ENCODE assay signal across 13 mouse cellular contexts in the genomic region with DNA sequence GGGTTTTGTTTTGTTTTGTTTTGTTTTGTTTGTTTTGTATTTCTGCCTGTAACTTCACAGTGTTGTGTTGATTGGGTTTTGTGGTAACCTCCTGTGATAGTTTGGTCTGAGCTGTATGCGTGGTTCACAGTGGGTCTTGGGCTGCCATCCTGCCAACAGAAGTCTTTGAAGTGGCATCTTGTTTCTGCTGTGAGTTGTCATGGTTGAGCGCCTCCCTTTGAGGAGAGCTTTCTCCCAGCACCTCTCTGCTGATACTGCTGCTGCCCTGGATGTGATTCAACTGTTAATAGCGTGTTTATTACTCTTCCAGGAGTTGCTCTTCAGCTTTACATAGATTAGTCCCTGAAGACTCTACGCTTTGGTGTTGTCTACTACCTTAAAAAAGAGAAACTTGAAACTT. TPM values are rescaled to one million over a fixed set of nuclear protein-coding genes. Genes with fewer than 3 reads are reported as not detected.
A peak's percentile ranks its signal among the peaks of the same experiment; 100 is the strongest.
DNase-seq lines count a peak whose midpoint lies in the region; ATAC-seq and TF ChIP-seq lines count a peak whose summit lies in the region.
"Had no signal": no experiment of that assay in that cellular context is flagged by ENCODE, and none has a peak within 500 bp of the region (broad histone marks: within the 10 kb centered on the region; RNA-seq: fewer than 3 reads in every experiment).

No protein-coding gene starts in this region.

- no peak overlapping the region for H3K4me2 ChIP-seq in liver, embryonic 11.5 days
- H3K4me2 ChIP-seq: embryonic facial prominence, embryonic 15.5 days; intestine, embryonic 15.5 days had no signal

- H3K4me3 ChIP-seq in heart, adult 2 months = no peak overlapping the region
- no peak overlapping the region for H3K4me3 ChIP-seq in spleen, adult 2 months (ENCODE audit: extremely low read depth, insufficient read depth, insufficient read length)
- no peak overlapping the region for H3K4me3 ChIP-seq in liver, embryonic 11.5 days (ENCODE audit: low read depth, low read length)
- H3K4me3 ChIP-seq: embryonic facial prominence, embryonic 15.5 days; intestine, embryonic 15.5 days had no signal

- 57% methylated on average over 4 of the region's 4 CpGs for WGBS in heart, adult 2 months
- WGBS in spleen, adult 2 months = 49% methylated on average over 4 of the region's 4 CpGs
- 85% methylated on average over 4 of the region's 4 CpGs for WGBS in liver, embryonic 11.5 days

- peaks cover 17% of the 10 kb centered on the region for H3K4me1 ChIP-seq in heart, adult 2 months (ENCODE audit: control insufficient read depth, insufficient read depth, low read length)
- H3K4me1 ChIP-seq in spleen, adult 2 months (ENCODE audit: control insufficient read depth, insufficient read depth, insufficient read length) = peaks cover 17% of the 10 kb centered on the region
- peaks cover 17% of the 10 kb centered on the region for H3K4me1 ChIP-seq in liver, embryonic 11.5 days (replicated peaks; ENCODE audit: control insufficient read depth, insufficient read depth, low read length)

- H3K9me3 ChIP-seq in liver, embryonic 11.5 days (ENCODE audit: control insufficient read depth, low read length) = no peaks in the 10 kb centered on the region
- H3K9me3 ChIP-seq: embryonic facial prominence, embryonic 15.5 days; intestine, embryonic 15.5 days had no signal

- no peak for TF ChIP-seq POLR2A in heart, adult 2 months (IDR thresholded peaks at IDR 0.05; ENCODE audit: insufficient read depth, low read depth, low read length)
- TF ChIP-seq POLR2A in spleen, adult 2 months (IDR thresholded peaks at IDR 0.05; ENCODE audit: low read depth, low read length) = no peak

- no peak for TF ChIP-seq EP300 in heart, adult 2 months (IDR thresholded peaks at IDR 0.05; ENCODE audit: insufficient read depth, low read depth, low read length)

- no peak for DNase-seq in heart, adult 2 months
- no peak for DNase-seq in heart, postnatal 10 days
- DNase-seq in spleen, adult 2 months (ENCODE audit: low read depth in 1 of 2, low spot score in 2 of 2) = peak in 1 of 2 experiments; percentile 19
- no peak for DNase-seq in spleen, adult 12 weeks (ENCODE audit: low spot score)
- DNase-seq in kidney, postnatal 36 days = peak; percentile 39 to 54
- no peak for DNase-seq in liver, embryonic 11.5 days (ENCODE audit: low spot score)
- no peak for DNase-seq in adrenal gland, adult 18-20 months (ENCODE audit: low spot score in 2 of 2)
- DNase-seq in heart, postnatal 14 days = no peak
- DNase-seq: heart, adult 18-20 months; midbrain, embryonic 14.5 days; retina, postnatal 1 day had no signal

- no peak for TF ChIP-seq CTCF in heart, adult 2 months (IDR thresholded peaks at IDR 0.05)
- TF ChIP-seq CTCF in spleen, adult 2 months (IDR thresholded peaks at IDR 0.05; ENCODE audit: extremely low read depth, insufficient read depth, insufficient read length, insufficient replicate concordance) = no peak

- peaks cover 21% of the 10 kb centered on the region for H3K36me3 ChIP-seq in heart, adult 2 months (ENCODE audit: control insufficient read depth, insufficient read depth, low read length)
- H3K36me3 ChIP-seq in spleen, adult 2 months (ENCODE audit: control insufficient read depth, insufficient read depth, low read length) = peaks cover 4% of the 10 kb centered on the region; the same call in 1 of the 2 replicates
- peaks cover 3% of the 10 kb centered on the region; the same call in 1 of the 2 replicates for H3K36me3 ChIP-seq in liver, embryonic 11.5 days (ENCODE audit: control insufficient read depth, insufficient read depth, low read length)

- H3K27ac ChIP-seq in heart, adult 2 months = peak overlapping the region; percentile 13; the same call in 1 of the 2 replicates
- peak overlapping the region; percentile 23; the same call in 1 of the 2 replicates for H3K27ac ChIP-seq in spleen, adult 2 months (ENCODE audit: insufficient read depth, low read length)
- H3K27ac ChIP-seq in liver, embryonic 11.5 days (ENCODE audit: low read depth, low read length) = no peak overlapping the region
- H3K27ac ChIP-seq: embryonic facial prominence, embryonic 15.5 days; intestine, embryonic 15.5 days had no signal

- H3K27me3 ChIP-seq in heart, adult 2 months (ENCODE audit: control insufficient read depth, insufficient read depth, low read length) = no peaks in the 10 kb centered on the region
- H3K27me3 ChIP-seq in spleen, adult 2 months (ENCODE audit: control insufficient read depth, insufficient read depth, low read length) = no peaks in the 10 kb centered on the region
- no peaks in the 10 kb centered on the region for H3K27me3 ChIP-seq in liver, embryonic 11.5 days (replicated peaks; ENCODE audit: control insufficient read depth, insufficient read depth, low read length)
- H3K27me3 ChIP-seq: embryonic facial prominence, embryonic 15.5 days; intestine, embryonic 15.5 days had no signal

- intact Hi-C loops in heart, adult 2 months (cut with DNase I) = no loop called here
- intact Hi-C loops in heart, postnatal 10 days (cut with DNase I) = no loop called here
- intact Hi-C loops in heart, postnatal 14 days (cut with DNase I) = no loop called here

- H3K79me2 ChIP-seq in heart, adult 2 months (replicated peaks; ENCODE audit: control insufficient read depth, insufficient read depth, low read length) = peaks cover 12% of the 10 kb centered on the region

- no peak overlapping the region for H3K9ac ChIP-seq in heart, adult 2 months (ENCODE audit: low read depth, low read length)
- no peak overlapping the region for H3K9ac ChIP-seq in liver, embryonic 11.5 days (ENCODE audit: low read depth, low read length)
- H3K9ac ChIP-seq: embryonic facial prominence, embryonic 15.5 days; intestine, embryonic 15.5 days had no signal

- no peak for ATAC-seq in liver, embryonic 11.5 days (replicated peaks; ENCODE audit: low FRiP score)
- ATAC-seq: intestine, embryonic 15.5 days had no signal

RNA-seq across cellular contexts. Expression of a gene that starts 18.6 kb away (rescaled TPM):
- total RNA-seq in heart, adult 2 months (2021) = 10 to 100 TPM; 27.3 to 30.5 TPM
- 20.0 and 36.8 TPM in 2 replicates for polyA plus RNA-seq in heart, adult 2 months (2012; rRNA removed)
- total RNA-seq in heart, postnatal 10 days (2021) = 10 to 100 TPM; 59.7 to 63.2 TPM
- polyA plus RNA-seq in spleen, adult 2 months (2012; rRNA removed) = 31.7 and 37.7 TPM in 2 replicates
- polyA plus RNA-seq in liver, embryonic 11.5 days (2014; fragmentation: Nextera tagmentation; extraction: Ambion mirVana) = 59.5 and 73.8 TPM in 2 replicates
- total RNA-seq in adrenal gland, adult 18-20 months (2021) = 10 to 100 TPM; 74.2 to 86.4 TPM
- 10 to 100 TPM; 53.9 to 62.5 TPM for total RNA-seq in heart, postnatal 14 days (2021)

RNA-seq across cellular contexts. Expression of a gene that starts 48.2 kb away (rescaled TPM):
- total RNA-seq in heart, adult 2 months (2021) = under 1 TPM; 0.09 to 0.13 TPM
- 0.12 and 0.16 TPM in 2 replicates for polyA plus RNA-seq in heart, adult 2 months (2012; rRNA removed)
- total RNA-seq in heart, postnatal 10 days (2021) = under 1 TPM; 0.07 to 0.12 TPM
- 6.5 and 7.1 TPM in 2 replicates for polyA plus RNA-seq in spleen, adult 2 months (2012; rRNA removed)
- 1.6 and 1.8 TPM in 2 replicates for polyA plus RNA-seq in liver, embryonic 11.5 days (2014; fragmentation: Nextera tagmentation; extraction: Ambion mirVana)
- total RNA-seq in adrenal gland, adult 18-20 months (2021) = under 1 TPM; 0.43 to 0.58 TPM
- under 1 TPM; 0.12 to 0.15 TPM for total RNA-seq in heart, postnatal 14 days (2021)

Comparison
In these comparisons a context has a peak if more than half of its experiments do, and no peak if none do; other contexts are left out.
1. DNase-seq: peak in kidney, postnatal 36 days (2 of 2); none in heart, adult 2 months (0 of 2), heart, postnatal 10 days (0 of 2), spleen, adult 12 weeks (single experiment), liver, embryonic 11.5 days (single experiment), adrenal gland, adult 18-20 months (0 of 2) and heart, postnatal 14 days (0 of 2).